ENCODE assay signal across 8 mouse cellular contexts in the genomic region with DNA sequence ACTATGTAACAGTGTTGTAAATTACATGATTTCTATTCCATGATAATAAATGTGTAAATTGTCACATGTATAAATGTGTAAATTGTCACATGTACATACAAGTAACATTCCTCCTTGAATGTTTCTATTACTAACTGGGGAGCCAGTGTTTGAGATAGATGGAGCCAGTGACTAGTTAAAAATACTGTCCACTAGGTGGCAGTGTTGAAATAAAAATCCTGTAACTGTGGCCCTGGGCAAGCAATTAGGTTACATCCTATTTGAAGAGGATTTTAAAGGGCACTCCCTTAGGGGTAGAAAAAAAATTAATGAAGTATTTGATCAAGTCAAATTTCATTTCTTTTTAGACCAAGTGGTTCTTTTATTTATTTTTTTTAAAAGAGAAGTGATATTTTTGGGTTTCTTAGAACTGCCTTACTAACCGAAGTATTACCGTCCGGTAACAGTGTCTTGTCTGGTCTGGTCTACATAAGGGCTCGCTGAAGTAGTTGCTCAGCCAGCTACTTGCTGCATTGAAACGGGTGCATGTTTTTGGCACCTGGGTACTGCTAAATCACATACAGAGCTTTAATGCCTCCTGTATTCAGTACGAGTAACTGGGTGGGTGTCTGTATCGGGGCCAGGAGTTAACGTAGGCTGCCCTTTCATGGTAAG. TPM values are rescaled to one million over a fixed set of nuclear protein-coding genes. Genes with fewer than 3 reads are reported as not detected.
A peak's percentile ranks its signal among the peaks of the same experiment; 100 is the strongest.
DNase-seq lines count a peak whose midpoint lies in the region; ATAC-seq and TF ChIP-seq lines count a peak whose summit lies in the region.

No protein-coding gene starts in this region.

- ATAC-seq in cerebellum, adult (ENCODE audit: insufficient number of reproducible peaks, low FRiP score, low TSS enrichment), result peak; percentile 68; the same call in 1 of the 2 replicates
- ATAC-seq in liver, postnatal 0 days, result no peak

- TF ChIP-seq EP300 in liver, postnatal 0 days (IDR thresholded peaks at IDR 0.05; ENCODE audit: low read depth), result no peak

- 91% methylated on average over 8 of the region's 8 CpGs for WGBS in liver, postnatal 0 days (ENCODE audit: insufficient replicate concordance)

- no peaks in the 10 kb centered on the region for H3K27me3 ChIP-seq in liver, postnatal 0 days (ENCODE audit: insufficient read depth, low read length)

- no peak overlapping the region for H3K4me3 ChIP-seq in liver, postnatal 0 days (ENCODE audit: low read depth, low read length)

- no peak overlapping the region for H3K9ac ChIP-seq in liver, postnatal 0 days (replicated peaks)

- peak; percentile 68 for TF ChIP-seq CTCF in liver, postnatal 0 days (IDR thresholded peaks at IDR 0.05; ENCODE audit: low read depth)

- DNase-seq in cerebellum, adult 11-12 months, result no peak
- DNase-seq in liver, postnatal 0 days, result no peak
- no peak for DNase-seq in liver
- DNase-seq in embryo, embryonic 11.5 days (ENCODE audit: low read depth, low spot score), result peak; percentile 52
- peak; percentile 41 for DNase-seq in lung, postnatal 10 days
- DNase-seq in telencephalon, adult 2 months (ENCODE audit: low read depth, low spot score), result peak; percentile 44
- no peak for DNase-seq in adrenal gland, postnatal 25 days

- no peak overlapping the region for H3K4me2 ChIP-seq in liver, postnatal 0 days (ENCODE audit: low read depth, low read length)

- no peaks in the 10 kb centered on the region for H3K9me3 ChIP-seq in liver, postnatal 0 days (ENCODE audit: low read length)

- H3K4me1 ChIP-seq in liver, postnatal 0 days (ENCODE audit: insufficient read depth), result no peaks in the 10 kb centered on the region

- no peak overlapping the region for H3K27ac ChIP-seq in liver, postnatal 0 days (ENCODE audit: low read depth)

- peaks cover 13% of the 10 kb centered on the region for H3K36me3 ChIP-seq in liver, postnatal 0 days (replicated peaks; ENCODE audit: insufficient read depth, low read length)

RNA-seq across cellular contexts. Expression of a gene that starts 41.6 kb away (rescaled TPM):
- polyA plus RNA-seq in liver, postnatal 0 days (2015; fragmentation: Nextera tagmentation; extraction: Ambion mirVana), result 5.2 and 6.0 TPM in 2 replicates
- 15.5 and 17.3 TPM in 2 replicates for total RNA-seq in adrenal gland, postnatal 25 days (2021)

Comparison
In these comparisons a context has a peak if more than half of its experiments do, and no peak if none do; other contexts are left out.
1. DNase-seq: peak in embryo, embryonic 11.5 days (single experiment), lung, postnatal 10 days (single experiment) and telencephalon, adult 2 months (single experiment); none in cerebellum, adult 11-12 months (single experiment), liver, postnatal 0 days (single experiment), liver (single experiment) and adrenal gland, postnatal 25 days (single experiment).